In genomic region chr16:90864693-90865092, GRCm38 (mm10) we compare ENCODE assay signal across 13 mouse cellular contexts. TPM values are rescaled to one million over a fixed set of nuclear protein-coding genes. Genes with fewer than 3 reads are reported as not detected.
DNase-seq lines count a peak whose midpoint lies in the region; ATAC-seq lines count a peak whose summit lies in the region.
"Had no signal": no experiment of that assay in that cellular context is flagged by ENCODE, and none has a peak within 500 bp of the region (broad histone marks: within the 10 kb centered on the region; RNA-seq: fewer than 3 reads in every experiment).

No protein-coding gene starts in this region.

- H3K27me3 ChIP-seq in heart, embryonic 16.5 days (ENCODE audit: control insufficient read depth, insufficient read depth, low read length) = no peaks in the 10 kb centered on the region
- H3K27me3 ChIP-seq in heart, embryonic 12.5 days (replicated peaks) = no peaks in the 10 kb centered on the region; the same call in 1 of the 2 replicates
- no peaks in the 10 kb centered on the region for H3K27me3 ChIP-seq in midbrain, embryonic 15.5 days (replicated peaks)

- 29% methylated on average over 7 of the region's 7 CpGs for WGBS in heart, embryonic 16.5 days
- WGBS in heart, embryonic 12.5 days = 44% methylated on average over 7 of the region's 7 CpGs
- whole genome bisulfite sequencing in midbrain, embryonic 15.5 days = 68% methylated on average over 7 of the region's 7 CpGs

- H3K9ac ChIP-seq in heart, embryonic 16.5 days (ENCODE audit: low read length) = no peak overlapping the region
- H3K9ac ChIP-seq in heart, embryonic 12.5 days = no peak overlapping the region; the same call in 1 of the 2 replicates
- H3K9ac ChIP-seq in midbrain, embryonic 15.5 days = no peak overlapping the region
- H3K9ac ChIP-seq: forebrain, embryonic 12.5 days had no signal

- no peaks in the 10 kb centered on the region for H3K9me3 ChIP-seq in heart, embryonic 16.5 days (replicated peaks; ENCODE audit: control insufficient read depth, low read length)
- no peaks in the 10 kb centered on the region for H3K9me3 ChIP-seq in heart, embryonic 12.5 days (replicated peaks)
- no peaks in the 10 kb centered on the region for H3K9me3 ChIP-seq in midbrain, embryonic 15.5 days
- H3K9me3 ChIP-seq: forebrain, embryonic 12.5 days had no signal

- peaks cover 16% of the 10 kb centered on the region for H3K4me1 ChIP-seq in heart, embryonic 16.5 days (ENCODE audit: control insufficient read depth, insufficient read depth, low read length)
- H3K4me1 ChIP-seq in heart, embryonic 12.5 days (replicated peaks) = peaks cover 32% of the 10 kb centered on the region
- H3K4me1 ChIP-seq in midbrain, embryonic 15.5 days = no peaks in the 10 kb centered on the region

- no peak overlapping the region for H3K4me2 ChIP-seq in heart, embryonic 16.5 days (ENCODE audit: low read depth, low read length)
- H3K4me2 ChIP-seq in heart, embryonic 12.5 days = no peak overlapping the region
- H3K4me2 ChIP-seq in midbrain, embryonic 15.5 days = no peak overlapping the region
- H3K4me2 ChIP-seq: forebrain, embryonic 12.5 days had no signal

- peak; percentile 32 for DNase-seq in NIH3T3 (ENCODE audit: low read depth)
- DNase-seq in cerebellum, adult 11 months = peak; percentile 26
- DNase-seq in fibroblast of lung, adult 2 months (ENCODE audit: low read depth) = peak; percentile 55
- DNase-seq in ovary, postnatal 10 days (ENCODE audit: low spot score) = no peak
- DNase-seq: gastrocnemius, postnatal 14 days; kidney, postnatal 10 days; left cerebral cortex, postnatal 4 days; midbrain, embryonic 14.5 days had no signal

- ATAC-seq in heart, embryonic 16.5 days (replicated peaks; ENCODE audit: extremely low read depth, insufficient read depth, low FRiP score) = peak; percentile 56; the same call in 1 of the 2 replicates
- ATAC-seq in heart, embryonic 12.5 days (ENCODE audit: insufficient number of reproducible peaks, low FRiP score) = no peak
- no peak for ATAC-seq in midbrain, embryonic 15.5 days (replicated peaks)

- H3K27ac ChIP-seq in heart, embryonic 16.5 days (ENCODE audit: low read length) = no peak overlapping the region; the same call in 1 of the 2 replicates
- H3K27ac ChIP-seq in heart, embryonic 12.5 days (ENCODE audit: poor library complexity, severe bottlenecking) = no peak overlapping the region
- no peak overlapping the region for H3K27ac ChIP-seq in midbrain, embryonic 15.5 days
- H3K27ac ChIP-seq: forebrain, embryonic 12.5 days; macrophage had no signal

- H3K4me3 ChIP-seq in heart, embryonic 16.5 days (ENCODE audit: low read length) = no peak overlapping the region
- no peak overlapping the region for H3K4me3 ChIP-seq in heart, embryonic 12.5 days
- H3K4me3 ChIP-seq in midbrain, embryonic 15.5 days = no peak overlapping the region
- H3K4me3 ChIP-seq: forebrain, embryonic 12.5 days had no signal

- no peaks in the 10 kb centered on the region for H3K36me3 ChIP-seq in heart, embryonic 16.5 days (ENCODE audit: control insufficient read depth, insufficient read depth)
- H3K36me3 ChIP-seq in heart, embryonic 12.5 days = no peaks in the 10 kb centered on the region
- H3K36me3 ChIP-seq in midbrain, embryonic 15.5 days (replicated peaks) = no peaks in the 10 kb centered on the region
- H3K36me3 ChIP-seq: forebrain, embryonic 12.5 days had no signal

RNA-seq across cellular contexts. Expression of gene Eva1c, which starts 38.2 kb away (rescaled TPM):
- polyA plus RNA-seq in heart, embryonic 16.5 days (2015; fragmentation: Nextera tagmentation; extraction: Ambion mirVana) = 3.3 TPM in 2 replicates
- polyA plus RNA-seq in heart, embryonic 12.5 days (2016; fragmentation: Nextera tagmentation; extraction: Ambion mirVana) = 2.1 and 3.4 TPM in 2 replicates
- polyA plus RNA-seq in midbrain, embryonic 15.5 days (2015; fragmentation: Nextera tagmentation; extraction: Ambion mirVana) = 2.5 and 5.0 TPM in 2 replicates
- polyA plus RNA-seq: macrophage had no signal

RNA-seq across cellular contexts. Expression of gene Urb1, which starts 54.5 kb away (rescaled TPM):
- 6.7 and 7.2 TPM in 2 replicates for polyA plus RNA-seq in heart, embryonic 16.5 days (2015; fragmentation: Nextera tagmentation; extraction: Ambion mirVana)
- polyA plus RNA-seq in heart, embryonic 12.5 days (2016; fragmentation: Nextera tagmentation; extraction: Ambion mirVana) = 8.4 and 9.2 TPM in 2 replicates
- polyA plus RNA-seq in midbrain, embryonic 15.5 days (2015; fragmentation: Nextera tagmentation; extraction: Ambion mirVana) = 9.8 and 10.4 TPM in 2 replicates
